Mouse (Mus musculus): ENCODE data around the gene Kcnmb3. TPM values are rescaled to one million over a fixed set of nuclear protein-coding genes. Genes with fewer than 3 reads are reported as not detected.

The Kcnmb3 gene
- total RNA-seq, 2 experiments from 2014 or later, result not detected

GRCm38 (mm10) chr3:32495856-32496710 lies 4.1 kb upstream of the Kcnmb3 start:
- no peak for ATAC-seq (replicated peaks; ENCODE audit: poor library complexity)

- no peak for ATAC-seq (replicated peaks; ENCODE audit: poor library complexity)
Measured at GRCm38 (mm10) chr3:32495088-32495770, 3.2 kb upstream of the Kcnmb3 start.

GRCm38 (mm10) chr3:32494387-32495087 lies 2.5 kb upstream of the Kcnmb3 start:
- ATAC-seq (replicated peaks; ENCODE audit: poor library complexity), result peak; percentile 61; the same call in 1 of the 2 replicates

- ATAC-seq (replicated peaks; ENCODE audit: poor library complexity), result no peak
Measured at GRCm38 (mm10) chr3:32490928-32491315, 1.1 kb downstream of the Kcnmb3 start.

DNA sequence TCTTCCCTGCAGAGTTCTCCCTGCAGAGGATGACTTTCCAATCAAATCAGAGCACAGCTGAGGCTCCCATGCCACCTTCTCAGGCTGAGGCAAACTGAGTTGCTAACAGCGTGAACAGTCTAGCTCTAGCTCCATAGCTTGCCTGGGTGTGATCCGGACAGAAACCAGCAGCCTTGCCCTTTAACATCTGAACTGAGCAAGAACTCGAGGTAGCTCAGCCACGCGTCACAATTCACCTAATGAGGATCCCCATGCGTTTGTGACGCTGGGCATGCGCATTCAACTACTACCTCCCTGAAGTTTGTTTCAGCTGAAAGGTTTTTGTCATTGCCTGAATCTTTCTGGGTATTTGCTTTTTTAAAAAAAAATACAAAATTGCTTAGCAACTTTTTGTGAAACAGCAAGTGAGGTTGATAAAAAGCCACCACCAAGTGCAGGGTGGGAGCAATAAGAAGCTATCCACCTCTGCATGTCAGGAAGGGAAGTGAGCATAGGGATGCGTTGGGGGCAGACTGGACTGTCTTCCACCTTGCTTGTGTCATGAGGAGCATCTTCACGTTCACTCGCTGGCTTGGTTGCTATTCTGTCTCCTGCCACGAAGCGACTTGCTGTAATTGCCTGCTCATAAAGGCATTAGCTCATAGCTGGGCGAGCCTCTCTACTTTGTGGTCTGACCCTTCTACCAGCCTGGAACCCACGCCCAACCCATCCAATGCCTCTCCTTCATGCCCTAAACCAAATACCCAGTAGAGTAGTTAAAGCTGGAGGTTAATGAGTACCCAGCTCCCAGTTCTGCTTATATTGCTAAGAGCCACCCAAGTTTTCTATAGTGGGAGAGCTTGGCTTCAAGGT lies 1.7 kb downstream of the Kcnmb3 start:
- no peak for ATAC-seq (replicated peaks; ENCODE audit: poor library complexity)

DNA sequence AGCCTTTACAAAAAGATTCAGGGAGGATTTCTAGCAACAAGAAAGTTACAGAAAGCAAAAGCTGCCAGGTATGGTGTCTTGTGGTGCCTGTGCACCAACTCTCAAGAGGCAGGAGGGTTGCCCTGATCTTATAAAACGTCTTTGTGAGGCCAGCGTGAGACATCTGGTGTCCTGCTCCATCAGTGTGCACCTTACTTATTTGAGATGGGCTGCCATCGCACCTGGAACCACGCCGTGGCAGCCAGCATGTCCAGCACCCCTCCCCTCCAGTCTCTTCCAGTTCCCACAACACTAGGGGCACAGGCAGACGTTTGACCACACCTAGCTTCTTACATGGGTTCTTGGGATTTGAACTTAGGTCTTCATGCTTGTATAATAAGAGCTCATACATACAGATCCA lies 3.9 kb downstream of the Kcnmb3 start:
- no peak for ATAC-seq (replicated peaks; ENCODE audit: poor library complexity)

DNA sequence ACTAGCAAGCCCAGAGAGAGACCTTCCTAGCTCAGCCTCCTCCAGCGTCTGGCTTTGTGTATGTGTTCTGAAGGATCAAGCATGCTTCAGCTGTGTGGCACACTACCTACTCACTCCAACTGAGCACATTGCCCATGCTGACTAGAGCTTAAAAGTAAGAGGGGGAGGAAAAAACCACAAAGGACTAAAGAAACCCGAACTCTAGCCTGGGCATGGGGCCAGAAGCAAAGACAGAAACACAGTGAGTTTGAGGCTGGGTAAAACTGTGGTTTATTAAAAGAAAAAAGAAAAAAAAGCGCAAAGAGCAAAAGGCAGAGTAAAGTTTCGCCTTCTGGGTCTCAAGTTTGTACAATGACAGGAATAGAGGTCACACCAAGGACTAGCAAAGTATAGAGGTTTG lies 5.5 kb downstream of the Kcnmb3 start:
- ATAC-seq (replicated peaks; ENCODE audit: poor library complexity), result no peak

- ATAC-seq (replicated peaks; ENCODE audit: poor library complexity), result no peak
Measured at GRCm38 (mm10) chr3:32483035-32483434, 9.0 kb downstream of the Kcnmb3 start.

DNA sequence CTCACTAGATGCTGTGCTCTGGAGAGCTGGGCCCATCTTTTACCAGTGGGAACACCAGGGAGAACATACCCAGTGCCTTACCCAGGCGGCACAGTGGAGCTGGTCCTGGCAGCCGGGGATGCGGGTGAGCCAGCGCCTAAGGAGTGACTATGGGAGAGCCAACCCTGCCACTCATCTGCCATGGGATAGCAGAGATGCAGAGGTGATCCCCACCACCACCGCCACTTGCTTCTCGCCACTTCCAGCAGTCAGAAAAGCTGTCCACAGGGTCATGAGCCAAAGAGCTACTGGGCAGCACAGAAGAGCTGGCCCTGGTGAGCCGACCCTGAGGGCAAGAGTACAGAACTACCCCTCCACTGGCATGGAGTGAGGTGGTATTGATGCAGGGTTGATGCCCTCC lies 12.1 kb downstream of the Kcnmb3 start:
- no peak for ATAC-seq (replicated peaks; ENCODE audit: poor library complexity)

DNA sequence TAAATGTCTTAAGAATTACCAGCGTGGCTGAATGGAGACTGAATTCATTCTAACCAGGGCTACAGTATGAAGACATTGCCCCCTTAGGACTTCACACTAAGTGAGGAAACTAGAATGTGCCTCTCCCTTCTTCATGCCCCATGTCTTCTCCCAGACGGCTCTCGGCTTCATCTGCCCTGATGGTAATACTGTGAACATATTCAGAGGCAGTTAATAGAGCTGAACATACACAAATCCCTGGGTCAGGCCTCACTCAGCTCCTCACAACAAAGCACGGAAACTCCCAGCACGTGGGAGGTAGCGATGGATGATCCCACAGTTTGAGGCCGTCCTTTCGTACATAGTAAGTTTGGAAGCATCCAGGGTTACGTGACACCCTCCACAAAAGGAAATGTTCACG lies 18.8 kb downstream of the Kcnmb3 start:
- ATAC-seq (replicated peaks; ENCODE audit: poor library complexity), result no peak

DNA sequence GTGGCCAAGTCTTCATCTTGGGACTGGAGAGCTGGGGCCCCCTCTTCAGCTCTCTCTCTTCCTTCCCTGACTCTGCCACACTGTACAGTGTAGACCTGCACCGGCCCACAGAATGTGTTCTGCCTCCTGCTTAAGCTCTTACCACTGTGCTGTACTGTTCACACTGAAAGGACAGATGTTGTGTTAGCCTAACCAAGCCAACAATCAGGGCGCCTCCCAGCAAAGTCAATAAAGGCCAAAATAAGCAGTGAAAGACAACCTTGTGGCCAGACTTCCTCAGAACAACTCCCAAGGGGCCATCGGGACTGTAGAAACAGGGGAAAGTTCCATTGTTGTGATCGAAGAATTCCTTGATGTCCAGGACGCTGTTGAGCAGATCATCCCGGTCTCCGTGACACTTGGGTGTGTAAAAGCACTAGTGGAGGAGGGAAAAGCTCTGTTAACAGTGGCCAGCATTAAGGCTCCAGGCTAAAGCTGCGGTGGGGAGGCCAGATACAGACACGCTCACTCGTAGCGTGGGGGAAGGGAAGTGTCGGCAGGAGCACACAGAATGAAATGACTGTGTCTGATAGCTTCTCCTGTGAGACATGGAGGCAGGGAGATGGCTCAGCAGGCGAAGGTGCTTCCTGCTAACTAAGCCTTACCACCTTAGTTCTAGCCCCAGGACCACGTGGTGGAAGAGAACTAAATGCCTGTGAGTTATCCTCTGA lies 19.7 kb downstream of the Kcnmb3 start:
- ATAC-seq (replicated peaks; ENCODE audit: poor library complexity), result no peak

DNA sequence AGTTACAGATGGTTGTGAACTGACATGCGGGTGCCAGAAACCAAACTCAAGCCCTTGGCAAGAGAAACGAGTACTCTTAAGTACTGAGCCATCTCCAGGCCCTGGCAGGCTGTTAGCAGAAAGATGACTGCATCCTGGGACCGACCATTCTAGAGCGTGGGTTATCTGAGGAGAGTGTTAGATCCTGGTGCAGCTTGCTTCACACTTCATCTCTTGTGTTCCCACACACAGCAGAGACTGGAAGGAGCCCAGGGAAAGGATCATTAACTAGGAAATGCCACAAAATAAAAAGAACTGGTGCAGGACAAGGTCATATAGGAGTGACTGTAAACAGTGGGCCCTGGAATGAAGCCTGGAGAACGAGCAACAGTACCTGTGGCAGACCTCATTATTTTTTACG lies 20.9 kb downstream of the Kcnmb3 start:
- ATAC-seq (replicated peaks; ENCODE audit: poor library complexity), result no peak

DNA sequence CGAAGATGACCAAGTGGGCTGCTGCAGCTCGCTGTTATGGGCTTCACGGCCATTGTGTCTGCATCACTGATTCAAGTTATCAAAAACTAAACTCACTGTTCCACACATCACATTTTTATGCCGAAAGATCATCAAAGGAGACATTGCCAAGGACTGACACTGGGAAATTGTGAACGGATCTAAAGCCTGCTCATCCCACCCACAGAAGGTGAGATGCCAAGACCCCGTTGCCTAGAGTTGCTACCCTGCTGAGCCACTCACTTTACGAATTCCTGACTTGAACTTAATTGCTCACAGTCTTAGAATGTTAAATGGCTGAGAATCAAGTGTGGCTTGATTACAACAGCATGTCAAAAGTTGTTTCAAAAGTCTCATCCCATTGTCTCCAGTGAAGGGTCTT lies 21.6 kb downstream of the Kcnmb3 start:
- no peak for ATAC-seq (replicated peaks; ENCODE audit: poor library complexity)

DNA sequence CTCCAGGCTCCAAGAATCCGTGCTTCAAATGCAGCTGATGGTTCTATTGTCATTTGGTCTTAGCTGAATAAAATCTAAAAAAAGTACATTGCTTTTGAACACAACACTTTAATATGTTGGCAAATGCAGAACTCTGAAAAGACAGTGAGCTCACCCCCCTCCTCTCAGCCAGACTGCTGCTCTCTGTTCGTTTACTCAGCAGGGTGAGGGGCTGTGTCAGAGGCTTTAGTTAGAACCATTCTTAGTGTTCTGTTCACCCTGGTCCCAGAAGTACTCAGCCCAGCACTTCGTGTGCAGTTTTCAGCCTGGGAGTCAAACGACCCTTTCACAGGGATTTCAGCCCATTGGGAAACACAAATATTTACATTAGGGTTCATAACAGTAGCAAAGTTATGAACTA lies 23.6 kb downstream of the Kcnmb3 start:
- no peak for ATAC-seq (replicated peaks; ENCODE audit: poor library complexity)

- ATAC-seq (replicated peaks; ENCODE audit: poor library complexity), result no peak
Measured at GRCm38 (mm10) chr3:32467321-32467720, 24.7 kb downstream of the Kcnmb3 start.

GRCm38 (mm10) chr3:32459777-32460176 lies 32.3 kb downstream of the Kcnmb3 start:
- peak; percentile 76 for ATAC-seq (replicated peaks; ENCODE audit: poor library complexity)

- ATAC-seq (replicated peaks; ENCODE audit: poor library complexity), result no peak
Measured at GRCm38 (mm10) chr3:32454329-32455021, 37.6 kb downstream of the Kcnmb3 start.

GRCm38 (mm10) chr3:32441710-32442109 lies 50.3 kb downstream of the Kcnmb3 start:
- ATAC-seq (replicated peaks; ENCODE audit: poor library complexity), result no peak

DNA sequence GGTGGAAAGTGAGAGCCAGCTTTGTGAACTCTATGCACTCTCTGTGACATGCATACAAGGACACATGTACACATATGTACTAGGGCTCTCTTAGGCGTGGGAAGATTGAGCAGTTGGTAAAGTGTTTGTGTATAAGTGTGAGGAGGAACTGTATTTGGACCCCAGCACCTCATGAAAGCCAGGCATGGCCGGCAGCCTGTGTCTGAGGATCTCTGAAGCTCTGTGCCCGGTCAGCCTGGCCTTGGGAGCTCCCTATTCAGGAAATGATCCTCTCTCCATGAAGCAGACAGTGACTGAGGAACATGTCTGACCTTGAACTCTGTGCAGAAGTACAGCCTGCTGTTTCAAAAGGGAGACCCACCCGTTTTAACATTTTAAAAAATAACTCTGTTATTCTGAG lies 53.3 kb downstream of the Kcnmb3 start:
- ATAC-seq (replicated peaks; ENCODE audit: poor library complexity), result no peak

- ATAC-seq (replicated peaks; ENCODE audit: poor library complexity), result no peak
Measured at GRCm38 (mm10) chr3:32437820-32438219, 54.2 kb downstream of the Kcnmb3 start.

All from megakaryocyte progenitor cell, adult 5-6 weeks (primary cell).